Mouse (Mus musculus) macrophage (primary cell): Measurements from ENCODE around the gene Bid. TPM values are rescaled to one million over a fixed set of nuclear protein-coding genes. Genes with fewer than 3 reads are reported as not detected.
"Not testable (repeated sequence)": the region's sequence is repeated elsewhere in the genome, so short reads cannot be mapped to it uniquely, and the experiment has no call there.

Experiments
- H3K27ac ChIP-seq: fragments of 350-480 bp; formaldehyde crosslinking; 2 replicates; pipeline ENCODE4 v1.9.0; 2021
- H3K36me3 ChIP-seq: fragments of 350-480 bp; formaldehyde crosslinking; 2 replicates; pipeline ENCODE4 v1.9.0; 2021; ENCODE audit errors: inconsistent target
- H3K4me3 ChIP-seq: fragments of 350-480 bp; formaldehyde crosslinking; 2 replicates; pipeline ENCODE4 v1.9.0; 2021; ENCODE audit errors: inconsistent target
- H3K79me2 ChIP-seq: fragments of 350-480 bp; formaldehyde crosslinking; 2 replicates; pipeline ENCODE4 v1.9.0; 2021; ENCODE audit errors: inconsistent target
- WGBS: methylation state at CpG from one replicate; pipeline ENCODE4 v1.1.7; 2026; ENCODE audit warnings: inconsistent platforms; ENCODE audit not compliant: missing documents; 5-methylcytosine and 5-hydroxymethylcytosine counted together
- polyA plus RNA-seq: library from polyadenylated mRNA; stranded (reverse); fragments of 250-400 nt; gene quantifications from 3 replicates; pipeline ENCODE4 v1.2.4, GENCODE M21; 2018; ENCODE audit warnings: inconsistent platforms

Gene Bid
- polyA plus RNA-seq, 1 experiment from 2014 or later = 28.7 TPM

DNA sequence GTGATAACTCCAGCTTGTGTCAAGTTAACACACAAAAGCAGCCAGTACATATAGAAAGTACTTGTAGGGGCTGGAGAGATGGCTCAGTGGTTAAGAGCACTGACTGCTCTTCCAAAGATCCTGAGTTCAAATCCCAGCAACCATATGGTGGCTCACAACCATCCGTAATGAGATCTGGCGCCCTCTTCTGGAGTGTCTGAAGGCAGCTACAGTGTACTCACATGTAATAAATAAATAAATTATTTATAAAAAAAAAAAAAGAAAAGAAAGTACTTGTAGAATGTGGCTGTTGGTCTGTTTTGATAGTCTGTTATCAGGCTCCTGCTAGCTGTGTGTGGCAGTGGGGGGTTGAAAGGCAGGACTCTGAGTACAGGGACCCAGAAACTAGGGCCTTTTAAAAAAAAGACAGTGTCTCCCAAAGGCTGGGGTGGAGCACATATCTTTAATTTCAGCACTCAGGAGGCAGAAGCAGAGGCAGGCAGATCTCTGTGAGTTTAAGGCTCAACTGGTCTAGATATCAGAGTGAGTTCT is 8.2 kb upstream of the Bid start:
- no CpG with 5 or more reads among the region's 2 CpGs for WGBS
- not testable (repeated sequence) for H3K27ac ChIP-seq, H3K79me2 ChIP-seq, H3K36me3 ChIP-seq, H3K4me3 ChIP-seq

DNA sequence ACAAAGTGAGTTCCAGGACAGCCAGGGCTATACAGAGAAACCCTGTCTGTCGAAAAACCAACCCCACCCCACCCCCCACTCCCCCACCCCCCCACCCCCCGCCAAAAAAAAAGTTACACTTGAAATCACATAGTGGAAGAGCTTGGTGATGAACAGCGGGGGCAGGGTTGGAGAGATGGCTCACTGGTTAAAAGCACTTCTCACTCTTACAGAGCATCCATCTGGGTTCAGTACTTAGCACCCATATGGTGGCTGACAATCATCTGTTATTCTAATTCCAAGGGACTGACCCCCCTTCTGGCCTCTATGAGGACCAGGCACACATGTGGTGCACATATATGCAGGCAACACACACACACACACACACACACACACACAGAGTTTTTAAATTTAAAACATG is 1.3 kb upstream of the Bid start:
- peaks cover 33% of the 10 kb centered on the region for H3K79me2 ChIP-seq
- no peak overlapping the region for H3K27ac ChIP-seq
- no peak overlapping the region for H3K4me3 ChIP-seq
- no peaks in the 10 kb centered on the region for H3K36me3 ChIP-seq
- WGBS = 90% methylated on average over 2 of the region's 3 CpGs

DNA sequence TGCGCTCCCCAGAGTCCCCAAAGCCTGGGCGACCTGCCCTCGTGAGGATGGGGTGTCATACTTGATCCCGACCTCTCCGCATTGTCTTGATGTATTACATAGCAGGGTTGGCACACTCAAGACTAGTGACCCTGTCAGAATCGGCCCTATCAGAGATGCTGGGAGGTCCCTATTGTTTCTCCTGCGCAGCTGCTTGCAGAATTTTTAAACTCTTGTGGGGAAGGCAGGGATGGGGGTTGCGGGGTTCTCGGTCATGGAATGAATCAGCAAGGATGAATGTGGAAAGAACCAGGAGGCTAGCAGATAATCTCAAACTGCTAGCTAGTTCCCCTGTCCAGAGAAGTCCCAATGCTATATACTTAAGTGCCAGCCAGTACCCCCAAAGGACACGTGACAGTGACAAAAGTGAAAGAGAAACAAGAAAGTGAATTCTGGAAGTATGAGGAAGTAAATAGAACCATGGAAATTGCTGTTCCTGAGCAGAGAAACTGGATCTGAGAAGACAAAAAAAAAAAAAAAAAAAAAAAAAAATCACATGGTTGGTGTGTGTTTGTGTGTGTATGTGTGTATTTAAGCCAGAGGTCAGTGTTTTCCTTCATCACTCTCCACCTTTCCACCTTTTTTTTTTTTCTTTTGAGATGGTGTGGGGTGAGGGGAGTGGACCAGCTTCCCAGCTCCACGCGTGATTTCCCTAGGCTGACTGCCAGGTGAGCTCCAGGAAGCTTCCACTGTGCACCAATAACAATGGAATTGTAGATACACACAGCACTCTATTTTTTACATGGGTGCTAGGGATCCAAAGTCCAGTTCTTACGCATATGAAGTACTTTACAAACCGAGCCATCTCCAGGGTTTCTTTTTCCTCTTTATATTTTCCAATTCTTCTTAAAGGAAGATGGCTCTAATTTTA is 574 bp upstream of the Bid start:
- Histone ChIP-seq H3K79me2 (peaks cover 40% of the 10 kb centered on the region), H3K4me3 (peak overlapping the region; percentile 68), H3K27ac (peak overlapping the region; percentile 93)
- H3K36me3 ChIP-seq = not testable (repeated sequence)
- 65% methylated on average over 4 of the region's 14 CpGs for WGBS

DNA sequence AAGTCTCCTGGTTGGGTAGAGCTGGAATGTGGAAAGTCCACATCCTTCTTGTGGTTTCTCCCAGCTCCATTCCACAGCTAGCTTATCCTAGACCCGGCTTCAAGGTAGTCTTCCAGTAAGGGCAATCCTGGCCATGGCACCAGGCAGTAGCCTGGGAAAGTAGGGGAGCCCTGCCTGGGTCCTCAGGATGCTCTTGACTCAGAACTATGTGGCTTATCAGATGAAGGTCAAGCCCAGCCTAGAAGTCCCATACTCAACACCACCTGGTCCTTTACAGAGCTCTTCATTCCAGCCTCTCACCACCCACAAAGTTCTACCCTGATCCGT is 1.0 kb downstream of the Bid start:
- Histone ChIP-seq H3K36me3 (no peaks in the 10 kb centered on the region), H3K79me2 (peaks cover 57% of the 10 kb centered on the region), H3K4me3 (peak overlapping the region; percentile 68), H3K27ac (peak overlapping the region; percentile 93)
- WGBS = 25% methylated on average over 2 of the region's 2 CpGs

DNA sequence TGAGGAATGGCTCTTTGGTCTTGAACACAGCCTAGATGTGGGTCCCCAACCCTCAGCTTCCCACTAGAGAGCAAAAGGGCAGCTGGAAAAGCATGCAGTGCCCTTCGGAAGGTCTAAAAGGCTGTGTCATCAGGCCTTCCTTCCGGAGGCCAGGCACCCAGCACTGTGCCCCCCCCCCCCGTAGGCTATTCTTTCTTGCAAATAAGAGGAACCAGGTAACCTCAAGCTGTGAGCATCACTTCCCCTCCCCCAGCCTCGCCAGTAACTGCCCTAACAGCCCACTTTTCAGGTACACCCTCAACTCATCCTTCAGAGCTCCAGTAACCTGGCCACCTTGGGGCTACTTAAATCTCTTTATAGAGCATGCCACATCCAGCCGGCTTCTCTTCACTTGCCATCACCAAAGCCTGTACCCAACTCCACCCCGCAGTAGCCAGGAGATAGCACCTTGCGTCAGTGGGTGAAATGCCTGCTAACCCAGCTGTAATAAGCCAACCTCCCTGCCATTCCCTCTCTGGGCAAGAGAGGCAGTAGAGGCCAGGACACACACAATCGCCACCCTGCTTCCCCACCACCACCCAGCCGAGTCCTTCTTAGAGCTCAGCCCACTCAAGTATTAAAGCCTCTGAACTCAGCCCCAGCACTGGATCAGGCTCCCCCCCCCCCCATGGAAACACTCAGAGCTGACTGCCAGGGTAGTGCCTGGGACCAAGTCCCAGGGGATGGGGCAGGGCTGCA is 1.6 kb downstream of the Bid start:
- H3K36me3 ChIP-seq = no peaks in the 10 kb centered on the region
- 2% methylated on average over 9 of the region's 9 CpGs for WGBS
- H3K27ac ChIP-seq = peak overlapping the region; percentile 93
- peak overlapping the region; percentile 68 for H3K4me3 ChIP-seq
- H3K79me2 ChIP-seq = peaks cover 62% of the 10 kb centered on the region

DNA sequence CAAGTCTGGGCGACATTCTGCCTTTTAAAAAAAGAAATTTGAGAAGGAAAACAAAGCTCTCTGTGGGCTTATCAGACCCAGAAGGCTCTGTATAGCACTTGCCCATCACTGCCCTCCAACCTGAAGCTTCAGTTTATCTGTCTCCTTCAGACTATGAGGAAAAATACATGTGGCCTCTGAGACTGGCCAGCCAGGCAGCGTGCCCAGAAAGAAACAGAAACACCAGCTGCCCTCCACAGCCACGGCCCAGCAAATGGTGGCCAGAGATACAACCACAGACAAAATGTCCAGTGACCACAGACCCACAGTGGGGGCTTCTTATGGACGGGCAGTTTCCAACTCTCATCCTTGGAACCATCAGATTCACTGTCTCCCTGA is 2.1 kb downstream of the Bid start:
- 8% methylated on average over 4 of the region's 4 CpGs for WGBS
- Histone ChIP-seq H3K4me3 (peak overlapping the region; percentile 68), H3K27ac (peak overlapping the region; percentile 93), H3K79me2 (peaks cover 68% of the 10 kb centered on the region), H3K36me3 (no peaks in the 10 kb centered on the region)

DNA sequence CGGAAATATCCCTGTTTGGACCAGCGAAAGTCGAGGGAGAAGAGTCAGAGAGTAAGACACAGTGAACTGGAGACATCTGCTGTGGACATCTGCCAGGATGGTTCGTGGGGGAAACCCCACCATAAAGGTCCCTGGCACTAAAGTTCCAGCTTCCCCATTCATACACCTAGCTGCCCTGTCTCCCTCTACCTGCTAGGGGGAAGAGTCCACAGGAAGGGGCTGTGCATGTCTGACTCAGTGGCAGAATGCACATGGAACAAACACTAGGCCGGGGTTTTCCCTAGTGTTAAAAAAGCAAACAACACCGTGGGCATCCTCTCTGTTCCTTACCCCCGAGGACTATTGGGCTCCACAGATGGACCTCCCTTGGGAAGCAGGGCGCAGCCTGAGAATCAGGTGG is 2.9 kb downstream of the Bid start:
- Histone ChIP-seq H3K79me2 (peaks cover 74% of the 10 kb centered on the region), H3K27ac (peak overlapping the region; percentile 93), H3K36me3 (no peaks in the 10 kb centered on the region), H3K4me3 (no peak overlapping the region)
- 65% methylated on average over 8 of the region's 8 CpGs for WGBS

DNA sequence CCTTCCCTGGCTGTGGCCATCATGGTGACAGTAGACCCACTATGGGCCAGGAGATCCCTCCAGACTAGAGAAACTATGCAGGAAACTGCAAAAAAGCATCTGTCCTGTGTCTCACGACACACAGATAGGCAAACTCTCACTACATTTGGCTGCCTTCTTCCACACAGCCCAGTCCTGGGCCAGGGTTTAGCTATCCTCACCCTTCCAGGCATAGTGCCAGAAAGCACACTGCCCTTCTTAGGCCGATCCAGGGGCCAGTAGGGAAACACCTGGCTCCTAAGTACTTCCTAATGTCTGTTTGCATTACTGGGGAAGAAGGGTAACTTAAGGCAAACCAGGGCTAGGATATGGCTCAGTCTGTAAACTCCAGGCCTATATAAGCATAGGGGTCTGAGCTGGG is 3.7 kb downstream of the Bid start:
- H3K27ac ChIP-seq = peak overlapping the region; percentile 93
- no peak overlapping the region for H3K4me3 ChIP-seq
- WGBS = 23% methylated on average over 2 of the region's 2 CpGs

DNA sequence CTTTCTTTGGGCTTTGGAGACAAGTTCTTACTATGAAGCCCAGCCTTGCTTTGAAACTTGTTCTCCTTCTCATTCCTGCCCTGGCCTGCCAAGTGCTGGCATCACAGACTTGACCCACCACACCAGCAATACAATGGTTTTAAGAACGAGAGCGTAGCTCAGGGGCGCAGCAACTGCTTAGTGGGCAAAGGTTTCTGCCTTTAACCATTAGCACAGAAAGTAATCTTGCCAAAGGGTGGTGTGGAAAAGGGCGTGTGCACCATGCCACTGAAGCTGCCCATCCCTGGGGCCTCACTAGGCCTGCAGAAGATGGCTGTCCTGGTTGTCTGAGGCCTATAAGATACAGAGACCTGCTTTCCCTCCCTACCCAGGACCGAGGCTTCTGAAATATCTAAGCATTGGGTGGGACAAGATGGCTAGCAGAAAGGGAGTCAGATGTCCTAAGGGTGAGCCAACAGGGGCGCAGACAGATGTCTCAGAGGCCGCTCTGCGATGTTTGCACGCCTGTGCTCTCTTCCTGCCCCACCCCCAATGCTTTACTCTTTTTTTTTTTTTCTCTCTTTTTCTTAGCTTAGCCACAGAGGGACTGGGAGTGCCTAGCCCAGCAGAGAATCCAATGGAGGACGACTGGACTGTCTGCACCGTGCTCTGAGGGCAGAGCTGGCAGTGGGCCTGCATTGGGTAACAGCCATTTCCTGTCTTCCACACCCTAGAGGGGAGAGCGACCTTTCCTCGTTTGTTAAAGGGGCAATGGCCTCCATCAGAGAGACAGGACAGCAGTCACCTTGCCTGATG is 5.2 kb downstream of the Bid start:
- Histone ChIP-seq H3K79me2 (peaks cover 94% of the 10 kb centered on the region), H3K27ac (peak overlapping the region; percentile 93), H3K4me3 (no peak overlapping the region), H3K36me3 (no peaks in the 10 kb centered on the region)
- 43% methylated on average over 12 of the region's 13 CpGs for WGBS

More for the DNA sequence above, 3.7 kb downstream of the Bid start:
- H3K36me3 ChIP-seq = no peaks in the 10 kb centered on the region
- peaks cover 79% of the 10 kb centered on the region for H3K79me2 ChIP-seq

DNA sequence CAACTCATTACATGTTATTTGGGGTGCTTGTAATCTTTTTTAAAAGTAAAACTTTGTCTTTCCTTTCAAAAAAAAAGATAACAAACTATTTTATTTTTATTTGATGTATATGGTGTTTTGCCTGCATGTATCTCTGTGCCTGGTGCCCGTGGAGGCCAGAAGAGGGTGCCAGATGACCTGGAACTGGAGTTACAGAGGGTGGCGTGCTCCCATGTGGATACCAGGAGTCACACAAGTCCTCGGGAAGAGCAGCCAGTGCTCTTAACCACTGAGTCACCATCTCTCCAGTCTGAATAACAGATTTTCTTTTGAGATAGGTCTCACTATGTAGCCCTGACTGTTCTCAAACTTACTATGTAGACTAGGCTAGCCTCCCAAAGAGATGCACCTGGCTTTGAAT is 7.2 kb downstream of the Bid start:
- 95% methylated on average over 3 of the region's 3 CpGs for WGBS
- Histone ChIP-seq H3K36me3 (no peaks in the 10 kb centered on the region), H3K27ac (no peak overlapping the region)

DNA sequence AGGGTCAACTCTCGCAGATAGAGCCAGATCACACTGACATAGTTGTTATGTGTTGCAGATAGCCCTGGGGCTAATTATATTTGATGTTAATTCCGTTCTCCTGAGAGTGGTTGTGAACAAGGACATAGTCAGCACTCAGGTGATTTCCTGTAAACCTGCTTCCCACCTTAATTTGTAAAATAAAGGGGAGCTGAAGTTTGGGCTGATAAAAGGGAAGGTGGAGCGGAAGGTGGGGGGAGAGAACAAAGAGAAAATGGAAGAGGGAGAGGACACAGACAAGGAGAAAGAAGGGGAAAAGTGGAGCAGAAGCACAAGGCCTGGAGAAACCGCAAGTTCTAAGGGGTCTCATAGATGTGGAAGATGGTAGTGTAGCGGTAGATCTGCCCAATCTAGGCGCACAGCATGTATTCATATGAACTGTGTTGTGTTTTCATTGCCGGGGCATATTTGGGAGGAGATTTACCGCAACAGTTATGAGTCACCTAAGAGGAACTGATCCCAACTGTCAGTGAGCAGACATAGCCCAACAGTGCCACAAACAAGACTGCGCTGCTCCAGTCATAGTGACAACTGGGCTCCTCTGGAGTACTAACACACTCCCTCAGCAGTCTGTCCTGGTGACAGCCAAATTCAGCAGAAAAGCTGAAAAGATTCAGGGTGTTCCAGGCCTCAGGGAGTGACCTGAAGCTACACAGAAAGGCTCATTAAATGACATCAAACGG is 8.6 kb downstream of the Bid start:
- 40% methylated on average over 8 of the region's 10 CpGs for WGBS
- not testable (repeated sequence) for H3K4me3 ChIP-seq, H3K36me3 ChIP-seq
- peaks cover 96% of the 10 kb centered on the region for H3K79me2 ChIP-seq
- H3K27ac ChIP-seq = peak overlapping the region; percentile 46

More for the DNA sequence above, 7.2 kb downstream of the Bid start:
- Histone ChIP-seq H3K4me3 (no peak overlapping the region), H3K79me2 (peaks cover 96% of the 10 kb centered on the region)

DNA sequence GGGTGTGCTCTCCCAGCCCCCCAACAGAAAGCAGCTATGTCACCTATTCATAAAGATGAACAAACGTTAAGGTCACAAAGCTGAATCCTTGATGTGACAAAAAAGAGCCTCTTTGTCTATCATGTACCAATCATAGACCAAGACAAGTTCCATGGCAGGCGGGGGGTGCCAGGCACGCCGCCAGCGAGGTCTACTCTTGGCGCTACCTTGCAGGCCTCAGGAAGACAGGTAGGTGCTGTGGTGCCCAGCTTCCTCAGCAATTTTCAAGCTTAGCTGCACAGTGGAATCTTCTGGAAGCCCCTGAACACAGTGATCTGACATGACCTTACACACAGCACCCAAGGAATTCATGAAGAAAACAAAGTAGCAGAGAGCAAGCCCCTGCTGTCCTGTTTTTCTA is 10.1 kb downstream of the Bid start:
- WGBS = 92% methylated on average over 6 of the region's 6 CpGs
- H3K36me3 ChIP-seq = no peaks in the 10 kb centered on the region
- no peak overlapping the region for H3K27ac ChIP-seq
- peaks cover 90% of the 10 kb centered on the region for H3K79me2 ChIP-seq
- H3K4me3 ChIP-seq = no peak overlapping the region

DNA sequence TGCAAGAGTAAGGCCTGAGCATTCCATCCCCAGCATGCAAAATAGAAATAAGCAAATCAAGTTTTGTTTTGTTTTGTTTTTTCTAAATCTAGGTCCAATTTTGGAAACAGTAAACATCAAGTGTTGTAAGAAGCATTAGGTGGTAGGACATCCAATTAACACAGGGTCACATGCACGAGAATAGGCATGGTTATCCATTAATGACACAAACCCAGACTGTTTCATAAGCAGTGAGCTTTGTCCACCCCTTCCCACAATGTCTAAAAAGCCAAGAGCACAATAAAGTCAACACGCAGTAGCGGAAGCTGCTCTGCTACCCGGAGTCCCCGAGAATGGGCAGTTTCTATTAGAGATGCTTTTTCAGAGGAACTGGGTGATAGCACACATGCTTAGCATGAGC is 11.5 kb downstream of the Bid start:
- H3K79me2 ChIP-seq = peaks cover 90% of the 10 kb centered on the region
- 92% methylated on average over 5 of the region's 5 CpGs for WGBS
- no peak overlapping the region for H3K27ac ChIP-seq
- no peaks in the 10 kb centered on the region for H3K36me3 ChIP-seq
- no peak overlapping the region for H3K4me3 ChIP-seq

DNA sequence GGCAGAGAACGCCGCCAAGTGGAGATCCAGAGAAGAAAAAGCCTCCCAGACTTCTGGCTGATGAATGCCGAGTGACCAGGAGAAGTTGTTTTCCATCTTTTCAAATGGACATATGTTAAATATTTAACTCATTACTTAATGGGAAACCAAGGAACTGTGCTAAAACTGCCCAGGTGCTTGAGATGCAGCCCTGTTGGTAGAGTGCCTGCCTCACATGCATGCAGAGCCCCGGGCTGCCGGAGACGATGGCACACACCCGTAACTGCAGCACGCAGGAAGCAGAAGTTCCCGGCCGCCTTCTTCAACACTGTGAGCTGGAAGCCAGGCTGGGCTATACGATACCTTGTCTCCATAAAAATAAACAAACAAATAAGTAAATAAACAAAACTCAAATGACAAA is 12.7 kb downstream of the Bid start:
- 75% methylated on average over 11 of the region's 11 CpGs for WGBS
- H3K4me3 ChIP-seq = no peak overlapping the region
- H3K36me3 ChIP-seq = no peaks in the 10 kb centered on the region; the same call in 1 of the 2 replicates
- H3K27ac ChIP-seq = no peak overlapping the region
- H3K79me2 ChIP-seq = peaks cover 90% of the 10 kb centered on the region
